Mouse (Mus musculus): Measurements from ENCODE around the gene Slc9a7. TPM values are rescaled to one million over a fixed set of nuclear protein-coding genes. Genes with fewer than 3 reads are reported as not detected.

Gene Slc9a7
- polyA plus RNA-seq, 1 experiment from 2014 or later: 3.5 TPM

DNA sequence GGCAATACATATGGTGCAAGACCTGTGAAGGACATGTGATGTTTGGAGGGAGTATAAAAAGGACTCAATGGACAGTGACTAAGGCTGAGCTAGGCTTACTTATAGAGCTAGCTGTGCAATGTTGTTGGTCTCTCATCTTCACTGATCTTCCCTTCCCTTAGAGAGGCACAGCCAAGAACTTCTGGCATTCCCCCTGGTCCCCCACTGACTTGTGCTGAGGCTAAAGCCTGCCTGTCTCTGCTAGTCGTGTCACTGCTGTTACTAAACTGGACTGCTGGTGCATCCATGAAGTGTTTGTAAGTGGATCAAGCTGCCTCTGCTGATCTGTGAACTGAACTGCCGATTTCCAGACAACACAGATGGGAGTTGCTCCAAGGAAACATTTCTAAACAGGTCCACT is 166.1 kb downstream of the Slc9a7 start:
- WGBS: 67% methylated on average over 2 of the region's 2 CpGs
- no peak overlapping the region for H3K9ac ChIP-seq (ENCODE audit: low read depth, low read length)

DNA sequence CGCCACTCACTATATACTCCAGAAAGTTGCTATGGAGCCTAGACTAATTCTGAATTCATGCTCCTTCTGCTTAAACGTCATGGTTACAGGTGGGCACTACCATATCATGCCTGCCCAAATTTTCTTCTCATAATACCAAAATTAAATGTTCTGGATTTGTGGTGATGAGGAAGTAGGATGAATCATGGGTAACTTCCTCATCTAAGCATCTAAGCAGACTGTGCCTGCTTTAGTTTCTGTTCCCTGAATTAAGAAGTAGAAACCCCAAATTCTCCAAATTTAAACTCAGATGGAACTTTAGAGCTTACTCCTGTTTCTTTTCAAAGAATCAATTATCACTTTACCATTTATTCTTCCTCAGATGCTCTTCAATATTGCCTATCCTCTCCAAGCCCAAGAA is 173.9 kb downstream of the Slc9a7 start:
- H3K4me2 ChIP-seq (ENCODE audit: low read depth, low read length): no peak overlapping the region
- H3K27ac ChIP-seq (replicated peaks; ENCODE audit: low read depth, low read length): no peak overlapping the region
- ATAC-seq (ENCODE audit: low read depth): no peak
- no peak overlapping the region for H3K9ac ChIP-seq (ENCODE audit: low read depth, low read length)
- no peaks in the 10 kb centered on the region for H3K27me3 ChIP-seq (replicated peaks; ENCODE audit: control insufficient read depth, insufficient read depth, low read length)
- no peak for DNase-seq (ENCODE audit: low spot score)
- H3K4me1 ChIP-seq (ENCODE audit: control insufficient read depth, insufficient read depth, low read length): no peaks in the 10 kb centered on the region
- no peaks in the 10 kb centered on the region for H3K9me3 ChIP-seq (ENCODE audit: control insufficient read depth, low read length)
- H3K36me3 ChIP-seq (ENCODE audit: control insufficient read depth, insufficient read depth, low read length): no peaks in the 10 kb centered on the region
- 75% methylated on average over 2 of the region's 2 CpGs for WGBS
- H3K4me3 ChIP-seq (ENCODE audit: low read depth, low read length): no peak overlapping the region

More for the DNA sequence above, 166.1 kb downstream of the Slc9a7 start:
- Histone ChIP-seq H3K27me3 (replicated peaks; ENCODE audit: control insufficient read depth, insufficient read depth, low read length) (no peaks in the 10 kb centered on the region), H3K27ac (replicated peaks; ENCODE audit: low read depth, low read length) (no peak overlapping the region), H3K9me3 (ENCODE audit: control insufficient read depth, low read length) (no peaks in the 10 kb centered on the region), H3K4me1 (ENCODE audit: control insufficient read depth, insufficient read depth, low read length) (no peaks in the 10 kb centered on the region), H3K36me3 (ENCODE audit: control insufficient read depth, insufficient read depth, low read length) (no peaks in the 10 kb centered on the region), H3K4me2 (ENCODE audit: low read depth, low read length) (no peak overlapping the region), H3K4me3 (ENCODE audit: low read depth, low read length) (no peak overlapping the region)
- no peak for DNase-seq (ENCODE audit: low spot score)
- no peak for ATAC-seq (ENCODE audit: low read depth)

DNA sequence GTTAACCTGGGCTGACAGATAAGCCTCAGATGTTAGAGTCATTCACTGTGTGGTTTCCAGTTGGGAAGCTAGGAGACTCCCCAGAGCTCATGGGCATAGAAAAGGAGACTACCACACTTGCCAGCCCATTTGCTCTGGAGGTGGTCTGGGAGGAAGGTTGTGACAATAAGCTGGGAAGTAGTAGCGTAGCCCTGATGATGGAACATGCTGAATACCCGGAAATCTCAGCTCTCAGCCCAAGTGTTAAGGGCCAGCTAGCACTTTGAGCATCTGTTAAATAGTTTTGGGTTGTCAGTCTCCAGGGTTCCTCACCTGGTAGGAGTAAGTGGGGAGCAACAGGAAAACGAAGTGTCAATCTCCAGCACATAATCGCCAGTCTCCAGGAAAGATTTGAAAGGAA is 221.4 kb downstream of the Slc9a7 start:
- Histone ChIP-seq H3K9me3 (ENCODE audit: control insufficient read depth, low read length) (no peaks in the 10 kb centered on the region), H3K4me3 (ENCODE audit: low read depth, low read length) (no peak overlapping the region), H3K9ac (ENCODE audit: low read depth, low read length) (no peak overlapping the region), H3K4me2 (ENCODE audit: low read depth, low read length) (no peak overlapping the region), H3K27ac (replicated peaks; ENCODE audit: low read depth, low read length) (no peak overlapping the region), H3K36me3 (ENCODE audit: control insufficient read depth, insufficient read depth, low read length) (no peaks in the 10 kb centered on the region), H3K4me1 (ENCODE audit: control insufficient read depth, insufficient read depth, low read length) (no peaks in the 10 kb centered on the region), H3K27me3 (replicated peaks; ENCODE audit: control insufficient read depth, insufficient read depth, low read length) (no peaks in the 10 kb centered on the region)
- ATAC-seq (ENCODE audit: low read depth) (no peak), DNase-seq (ENCODE audit: low spot score) (no peak)
- 51% methylated on average over 4 of the region's 4 CpGs for WGBS

DNA sequence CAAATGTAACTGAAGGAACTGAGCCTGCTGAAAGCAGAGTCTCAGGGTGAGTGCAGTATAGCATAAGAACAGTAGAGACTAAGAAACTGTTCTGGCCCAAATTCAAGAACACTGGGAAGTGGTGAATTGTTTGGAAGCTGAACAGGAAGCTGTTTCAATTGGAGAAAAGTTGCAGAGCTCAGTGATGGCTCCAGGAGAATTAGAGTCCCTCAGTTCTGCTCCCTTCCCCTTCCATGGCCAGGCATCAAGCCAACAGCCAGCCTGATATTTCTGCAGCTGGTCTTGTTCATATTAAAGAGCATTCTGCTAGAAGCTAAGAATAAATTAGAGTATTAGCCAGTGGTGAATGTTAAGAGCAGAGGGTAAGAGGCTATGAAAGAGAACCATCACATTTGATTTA is 225.0 kb downstream of the Slc9a7 start:
- ATAC-seq (ENCODE audit: low read depth) (no peak), DNase-seq (ENCODE audit: low spot score) (peak; percentile 34)
- Histone ChIP-seq H3K9ac (ENCODE audit: low read depth, low read length) (no peak overlapping the region), H3K27me3 (replicated peaks; ENCODE audit: control insufficient read depth, insufficient read depth, low read length) (no peaks in the 10 kb centered on the region), H3K36me3 (ENCODE audit: control insufficient read depth, insufficient read depth, low read length) (no peaks in the 10 kb centered on the region), H3K4me3 (ENCODE audit: low read depth, low read length) (no peak overlapping the region), H3K9me3 (ENCODE audit: control insufficient read depth, low read length) (no peaks in the 10 kb centered on the region), H3K27ac (replicated peaks; ENCODE audit: low read depth, low read length) (no peak overlapping the region), H3K4me1 (ENCODE audit: control insufficient read depth, insufficient read depth, low read length) (no peaks in the 10 kb centered on the region), H3K4me2 (ENCODE audit: low read depth, low read length) (no peak overlapping the region)

DNA sequence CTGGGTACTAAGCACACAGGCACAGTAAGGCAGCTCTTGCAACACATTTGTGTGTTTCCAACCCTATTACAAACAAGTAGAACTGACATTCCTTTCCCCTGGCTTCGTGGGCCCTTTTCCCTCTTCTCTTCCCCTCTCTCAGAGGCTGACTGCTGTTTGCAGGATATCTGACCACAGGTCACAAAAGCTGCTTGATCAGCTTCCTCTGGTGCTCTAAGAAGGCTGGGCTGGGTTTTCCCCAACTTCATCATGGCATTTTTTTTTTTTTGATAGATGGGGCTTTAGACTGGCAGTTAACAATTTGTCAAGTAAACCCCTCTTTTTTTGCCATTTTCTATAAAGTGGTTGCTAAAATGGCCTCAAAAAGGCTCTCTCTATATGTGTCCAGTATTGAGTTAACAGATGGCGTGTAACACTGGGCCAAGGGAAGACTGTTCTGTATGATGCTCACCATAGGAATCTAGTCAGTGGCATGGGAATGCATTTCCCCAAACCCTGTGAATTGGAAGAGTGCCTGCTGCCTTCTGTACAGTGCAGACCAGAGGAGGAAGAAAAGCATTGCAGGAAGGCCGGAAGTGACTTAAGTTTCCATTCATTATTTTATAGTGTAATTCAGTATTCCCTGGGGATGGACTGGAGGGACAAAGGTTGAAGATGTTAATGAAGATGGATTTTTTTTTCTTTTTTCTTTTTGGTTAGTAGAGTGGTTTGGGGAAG is 229.7 kb downstream of the Slc9a7 start:
- no peaks in the 10 kb centered on the region for H3K4me1 ChIP-seq (ENCODE audit: control insufficient read depth, insufficient read depth, low read length)
- H3K4me3 ChIP-seq (ENCODE audit: low read depth, low read length): no peak overlapping the region
- H3K27me3 ChIP-seq (replicated peaks; ENCODE audit: control insufficient read depth, insufficient read depth, low read length): peaks cover 15% of the 10 kb centered on the region
- no peak for DNase-seq (ENCODE audit: low spot score)
- H3K36me3 ChIP-seq (ENCODE audit: control insufficient read depth, insufficient read depth, low read length): no peaks in the 10 kb centered on the region
- H3K4me2 ChIP-seq (ENCODE audit: low read depth, low read length): no peak overlapping the region
- 48% methylated on average over 3 of the region's 3 CpGs for WGBS
- no peak overlapping the region for H3K27ac ChIP-seq (replicated peaks; ENCODE audit: low read depth, low read length)
- H3K9me3 ChIP-seq (ENCODE audit: control insufficient read depth, low read length): no peaks in the 10 kb centered on the region
- H3K9ac ChIP-seq (ENCODE audit: low read depth, low read length): no peak overlapping the region
- ATAC-seq (ENCODE audit: low read depth): no peak

DNA sequence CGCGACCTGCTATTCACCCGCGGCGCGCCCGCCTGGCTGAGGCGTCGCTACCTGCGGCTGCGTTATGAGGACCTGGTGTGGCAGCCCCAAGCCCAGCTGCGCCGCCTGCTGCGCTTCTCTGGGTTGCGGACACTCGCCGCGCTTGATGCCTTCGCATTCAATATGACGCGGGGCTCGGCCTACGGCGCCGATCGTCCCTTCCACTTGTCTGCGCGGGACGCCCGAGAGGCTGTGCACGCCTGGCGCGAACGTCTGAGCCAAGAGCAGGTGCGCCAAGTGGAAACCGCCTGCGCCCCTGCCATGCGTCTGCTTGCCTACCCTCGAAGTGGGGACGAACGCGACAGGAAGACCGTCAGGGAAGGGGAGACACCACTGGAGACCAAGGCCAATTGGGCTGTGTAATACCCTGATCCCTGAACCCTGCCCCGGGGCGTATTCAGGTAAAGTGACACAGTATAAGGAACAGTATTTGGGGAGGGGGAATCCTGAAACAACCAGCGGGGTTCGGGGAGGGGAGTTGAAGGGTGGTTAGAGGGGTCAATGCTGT is 230.8 kb downstream of the Slc9a7 start:
- Histone ChIP-seq H3K4me3 (ENCODE audit: low read depth, low read length) (peak overlapping the region; percentile 44), H3K4me1 (ENCODE audit: control insufficient read depth, insufficient read depth, low read length) (no peaks in the 10 kb centered on the region), H3K27ac (replicated peaks; ENCODE audit: low read depth, low read length) (no peak overlapping the region), H3K9ac (ENCODE audit: low read depth, low read length) (no peak overlapping the region), H3K27me3 (replicated peaks; ENCODE audit: control insufficient read depth, insufficient read depth, low read length) (peaks cover 15% of the 10 kb centered on the region), H3K4me2 (ENCODE audit: low read depth, low read length) (peak overlapping the region; percentile 67), H3K9me3 (ENCODE audit: control insufficient read depth, low read length) (no peaks in the 10 kb centered on the region), H3K36me3 (ENCODE audit: control insufficient read depth, insufficient read depth, low read length) (no peaks in the 10 kb centered on the region)
- DNase-seq (ENCODE audit: low spot score) (no peak), ATAC-seq (ENCODE audit: low read depth) (no peak)
- 22% methylated on average over 38 of the region's 47 CpGs for whole genome bisulfite sequencing

DNA sequence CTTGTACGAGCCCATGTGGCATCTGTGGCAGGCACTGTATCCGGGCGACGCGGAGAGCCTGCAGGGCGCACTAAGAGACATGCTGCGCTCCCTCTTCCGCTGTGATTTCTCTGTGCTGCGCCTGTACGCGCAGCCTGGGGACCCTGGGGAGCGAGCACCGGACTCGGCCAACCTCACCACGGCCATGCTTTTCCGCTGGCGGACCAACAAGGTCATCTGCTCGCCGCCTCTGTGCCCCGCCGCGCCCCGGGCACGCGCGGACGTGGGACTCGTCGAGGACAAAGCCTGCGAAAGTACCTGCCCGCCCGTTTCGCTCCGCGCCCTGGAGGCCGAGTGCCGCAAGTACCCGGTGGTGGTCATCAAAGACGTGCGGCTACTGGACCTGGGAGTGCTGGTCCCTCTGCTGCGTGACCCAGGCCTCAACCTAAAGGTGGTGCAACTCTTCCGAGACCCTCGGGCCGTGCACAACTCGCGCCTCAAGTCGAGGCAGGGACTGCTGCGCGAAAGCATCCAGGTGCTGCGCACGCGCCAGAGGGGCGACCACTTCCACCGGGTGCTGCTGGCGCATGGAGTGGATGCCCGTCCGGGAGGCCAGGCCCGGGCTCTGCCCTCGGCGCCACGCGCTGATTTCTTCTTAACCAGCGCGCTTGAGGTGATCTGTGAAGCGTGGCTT is 231.4 kb downstream of the Slc9a7 start:
- Histone ChIP-seq H3K4me1 (ENCODE audit: control insufficient read depth, insufficient read depth, low read length) (no peaks in the 10 kb centered on the region), H3K36me3 (ENCODE audit: control insufficient read depth, insufficient read depth, low read length) (no peaks in the 10 kb centered on the region), H3K9me3 (ENCODE audit: control insufficient read depth, low read length) (no peaks in the 10 kb centered on the region), H3K9ac (ENCODE audit: low read depth, low read length) (peak overlapping the region; percentile 19), H3K27me3 (replicated peaks; ENCODE audit: control insufficient read depth, insufficient read depth, low read length) (peaks cover 15% of the 10 kb centered on the region), H3K4me3 (ENCODE audit: low read depth, low read length) (peak overlapping the region; percentile 44), H3K4me2 (ENCODE audit: low read depth, low read length) (peak overlapping the region; percentile 67), H3K27ac (replicated peaks; ENCODE audit: low read depth, low read length) (no peak overlapping the region)
- ATAC-seq (ENCODE audit: low read depth) (0 out of 2 replicates have a peak, but pooled peaks have one; percentile 35), DNase-seq (ENCODE audit: low spot score) (peak; percentile 11)
- 43% methylated on average over 25 of the region's 65 CpGs for WGBS

DNA sequence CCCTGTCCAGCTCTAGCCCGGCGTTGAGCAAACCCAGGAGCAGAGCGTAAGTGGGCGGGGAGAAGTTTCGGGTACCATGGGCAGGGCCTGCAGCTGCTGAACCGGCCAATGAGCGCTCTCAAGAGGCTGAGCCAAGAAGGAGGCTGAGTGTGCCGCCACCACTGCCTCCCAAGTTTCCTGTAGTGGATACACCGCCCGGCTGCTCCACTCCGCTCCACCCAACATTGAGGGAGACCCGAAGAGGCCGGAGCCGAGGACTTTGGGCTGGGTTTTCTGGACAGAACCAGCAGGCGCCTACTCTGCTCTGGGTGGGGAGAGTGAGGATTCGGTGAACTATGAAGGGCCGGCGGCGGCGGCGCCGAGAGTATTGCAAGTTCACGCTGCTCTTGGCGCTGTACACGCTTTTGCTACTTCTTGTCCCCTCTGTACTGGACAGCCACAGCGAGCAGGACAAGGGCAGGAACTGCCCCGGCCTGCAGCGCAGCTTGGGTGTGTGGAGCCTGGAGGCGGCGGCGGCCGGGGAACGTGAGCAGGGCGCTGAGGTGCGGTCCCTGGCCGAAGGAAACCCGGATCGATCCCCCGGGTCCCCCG is 232.1 kb downstream of the Slc9a7 start, which contains the start of gene Chst7:
Chst7 (plus strand) TSS at position 180 of the 591 bp plus-strand sequence.
- peak; percentile 83 for DNase-seq (ENCODE audit: low spot score)
- 26% methylated on average over 23 of the region's 40 CpGs for WGBS
- H3K27ac ChIP-seq (replicated peaks; ENCODE audit: low read depth, low read length): no peak within 1 kb of the TSS
- H3K4me3 ChIP-seq (ENCODE audit: low read depth, low read length): peak within 1 kb of the TSS; percentile 44
- no peaks in the 10 kb centered on the region for H3K9me3 ChIP-seq (ENCODE audit: control insufficient read depth, low read length)
- peak; percentile 93 for ATAC-seq (ENCODE audit: low read depth)
- H3K9ac ChIP-seq (ENCODE audit: low read depth, low read length): peak within 1 kb of the TSS; percentile 19
- peak within 1 kb of the TSS; percentile 67 for H3K4me2 ChIP-seq (ENCODE audit: low read depth, low read length)
- H3K36me3 ChIP-seq (ENCODE audit: control insufficient read depth, insufficient read depth, low read length): no peaks in the 10 kb centered on the region
- no peaks in the 10 kb centered on the region for H3K4me1 ChIP-seq (ENCODE audit: control insufficient read depth, insufficient read depth, low read length)
- H3K27me3 ChIP-seq (replicated peaks; ENCODE audit: control insufficient read depth, insufficient read depth, low read length): peaks cover 15% of the 10 kb centered on the region

Measured in embryonic facial prominence, embryonic 14.5 days (tissue).